Mouse (Mus musculus) heart, adult 2 months (tissue): ENCODE measurements around the gene Sidt2. TPM values are rescaled to one million over a fixed set of nuclear protein-coding genes. Genes with fewer than 3 reads are reported as not detected.
A peak's percentile ranks its signal among the peaks of the same experiment; 100 is the strongest.

Experiments
- DNase-seq, 2 experiments: peaks; one replicate each; pipeline ENCODE4 v3.0.0; 2021
- H3K27ac ChIP-seq: fragments of 200-600 bp; 2 replicates; pipeline ENCODE4 v1.8.1; 2022
- H3K27me3 ChIP-seq: fragments of 200-500 bp; 2 replicates; pipeline ENCODE4 v1.6.1; 2012; ENCODE audit warnings: mild to moderate bottlenecking, low read length, inconsistent platforms, mixed read lengths; ENCODE audit not compliant: control insufficient read depth, insufficient read depth
- H3K36me3 ChIP-seq: fragments of 200-500 bp; 2 replicates; pipeline ENCODE4 v1.6.1; 2012; ENCODE audit warnings: low read length, inconsistent platforms; ENCODE audit not compliant: control insufficient read depth, insufficient read depth
- H3K4me1 ChIP-seq: fragments of 200-500 bp; 2 replicates; pipeline ENCODE4 v1.6.1; 2011; ENCODE audit warnings: low read length; ENCODE audit not compliant: control insufficient read depth, insufficient read depth
- H3K4me3 ChIP-seq: fragments of 200-600 bp; 2 replicates; pipeline ENCODE4 v1.8.1; 2022
- H3K79me2 ChIP-seq: fragments of 200-500 bp; replicated peaks from 2 replicates; pipeline ENCODE4 v1.6.1; 2012; ENCODE audit warnings: mild to moderate bottlenecking, inconsistent platforms, low read length, moderate library complexity, mixed read lengths; ENCODE audit not compliant: control insufficient read depth, insufficient read depth
- H3K9ac ChIP-seq: fragments of 200-500 bp; 2 replicates; pipeline ENCODE4 v1.6.1; 2012; ENCODE audit warnings: low read depth, mild to moderate bottlenecking, control low read depth, inconsistent platforms, low read length, mixed read lengths
- CTCF ChIP-seq: fragments of 200-600 bp; IDR thresholded peaks from 2 replicates; pipeline ENCODE4 v1.8.1; 2022; ENCODE audit warnings: antibody characterized with exemption, mild to moderate bottlenecking, moderate library complexity
- EP300 ChIP-seq: fragments of 200-500 bp; IDR thresholded peaks from 2 replicates; pipeline ENCODE4 v1.6.1; 2011; ENCODE audit warnings: low read depth, low read length, control low read depth; ENCODE audit not compliant: insufficient read depth
- POLR2A ChIP-seq: fragments of 200-500 bp; IDR thresholded peaks from 2 replicates; pipeline ENCODE4 v1.6.1; 2011; ENCODE audit warnings: mild to moderate bottlenecking, low read depth, low read length, control low read depth; ENCODE audit not compliant: insufficient read depth
- WGBS: fragments of 180-500 bp; shearing (Covaris S2); methylation state at CpG from one replicate; pipeline ENCODE4 v1.1.7; 2018; 5-methylcytosine and 5-hydroxymethylcytosine counted together
- intact Hi-C: fragments of 180-260 bp; cut with DNase I; formaldehyde crosslinking; loops from one replicate; pipeline ENCODE4 v1.15.1; 2025
- polyA plus RNA-seq: library from polyadenylated mRNA; depleted of rRNA; stranded (reverse); fragments of >200 nt; gene quantifications from 2 replicates; pipeline ENCODE4 v1.2.3, GENCODE M21; 2012
- total RNA-seq, 2 experiments: library from RNA; stranded (reverse); gene quantifications; 2 replicates each; pipeline ENCODE4 v1.2.3; 2021

The Sidt2 gene
- total and polyA plus RNA-seq, 3 experiments, result 71.6 to 216 (median 81.7) TPM

- Histone ChIP-seq H3K27ac (no peak overlapping the region), H3K36me3 (peaks cover 5% of the 10 kb centered on the region), H3K4me3 (no peak overlapping the region), H3K79me2 (0 out of 2 replicates have a peak, but pooled peaks cover 1% of the 10 kb centered on the region), H3K4me1 (peaks cover 8% of the 10 kb centered on the region), H3K9ac (no peak overlapping the region), H3K27me3 (no peaks in the 10 kb centered on the region)
- WGBS, result 76% methylated on average over 6 of the region's 6 CpGs
- no peak for DNase-seq
- TF ChIP-seq POLR2A, result no peak
- TF ChIP-seq EP300, result no peak
- intact Hi-C loops, result no loop called here
These were observed 8.5 kb upstream of the Sidt2 start for GRCm38 (mm10) chr9:45963577-45963976.

GRCm38 (mm10) chr9:45961855-45962254 lies 6.8 kb upstream of the Sidt2 start:
- DNase-seq, result peak in 1 of 2 experiments; percentile 48
- Histone ChIP-seq H3K27me3 (no peaks in the 10 kb centered on the region), H3K9ac (no peak overlapping the region), H3K4me3 (no peak overlapping the region), H3K27ac (no peak overlapping the region), H3K36me3 (peaks cover 5% of the 10 kb centered on the region), H3K4me1 (peaks cover 9% of the 10 kb centered on the region), H3K79me2 (no peaks in the 10 kb centered on the region)
- 49% methylated on average over 2 of the region's 2 CpGs for WGBS
- no peak for TF ChIP-seq EP300
- intact Hi-C loops, result no loop called here

- TF ChIP-seq POLR2A (no peak), EP300 (no peak), CTCF (no peak)
- Histone ChIP-seq H3K9ac (no peak overlapping the region), H3K27me3 (no peaks in the 10 kb centered on the region), H3K27ac (no peak overlapping the region), H3K36me3 (peaks cover 5% of the 10 kb centered on the region), H3K4me1 (peaks cover 9% of the 10 kb centered on the region), H3K4me3 (no peak overlapping the region), H3K79me2 (no peaks in the 10 kb centered on the region)
- intact Hi-C loops, result no loop called here
- DNase-seq, result no peak
- 63% methylated on average over 7 of the region's 7 CpGs for WGBS
These were observed 4.6 kb upstream of the Sidt2 start for GRCm38 (mm10) chr9:45959661-45960060.

DNA sequence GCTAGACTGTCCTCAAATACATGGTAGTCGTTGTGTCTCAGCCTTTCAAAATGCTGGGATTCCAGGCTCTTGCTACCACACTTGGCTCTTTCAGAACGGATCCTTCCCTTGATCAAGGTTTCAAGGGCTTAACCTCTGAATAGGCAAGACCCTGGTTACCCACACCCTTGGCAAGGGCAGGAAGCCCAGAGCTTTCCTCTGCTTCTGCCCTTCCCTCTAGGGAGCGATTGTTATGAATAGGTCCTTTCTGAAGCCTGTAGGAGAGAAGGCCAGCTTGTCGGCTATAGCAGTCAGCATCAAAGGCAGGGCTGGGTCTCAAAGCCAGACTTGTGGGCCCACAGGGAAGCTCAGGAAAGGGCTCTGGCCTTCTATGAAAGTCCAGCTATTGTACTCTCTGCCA lies 3.8 kb upstream of the Sidt2 start:
- Histone ChIP-seq H3K9ac (no peak overlapping the region), H3K79me2 (no peaks in the 10 kb centered on the region), H3K27ac (peak overlapping the region; percentile 47), H3K4me1 (peaks cover 9% of the 10 kb centered on the region), H3K4me3 (no peak overlapping the region), H3K27me3 (no peaks in the 10 kb centered on the region), H3K36me3 (peaks cover 4% of the 10 kb centered on the region)
- intact Hi-C loops, result no loop called here
- 42% methylated on average over 4 of the region's 4 CpGs for WGBS
- TF ChIP-seq EP300, result no peak
- no peak for TF ChIP-seq POLR2A
- no peak for TF ChIP-seq CTCF
- DNase-seq, result no peak

- no peaks in the 10 kb centered on the region for H3K27me3 ChIP-seq
- H3K36me3 ChIP-seq, result peaks cover 3% of the 10 kb centered on the region
- peak overlapping the region; percentile 47 for H3K27ac ChIP-seq
- whole genome bisulfite sequencing, result 38% methylated on average over 7 of the region's 7 CpGs
- H3K9ac ChIP-seq, result no peak overlapping the region
- no peak for DNase-seq
- H3K79me2 ChIP-seq, result no peaks in the 10 kb centered on the region
- TF ChIP-seq POLR2A, result no peak
- no peak for TF ChIP-seq EP300
- no peak for TF ChIP-seq CTCF
- peaks cover 12% of the 10 kb centered on the region for H3K4me1 ChIP-seq
- intact Hi-C loops, result no loop called here
- no peak overlapping the region for H3K4me3 ChIP-seq
These were observed 3.1 kb upstream of the Sidt2 start for GRCm38 (mm10) chr9:45958023-45958670.

- Histone ChIP-seq H3K27me3 (no peaks in the 10 kb centered on the region), H3K9ac (peak overlapping the region; percentile 97), H3K4me3 (peak overlapping the region; percentile 72), H3K79me2 (peaks cover 2% of the 10 kb centered on the region; the same call in 1 of the 2 replicates), H3K36me3 (no peaks in the 10 kb centered on the region; the same call in 1 of the 2 replicates), H3K4me1 (peaks cover 9% of the 10 kb centered on the region), H3K27ac (peak overlapping the region; percentile 95)
- TF ChIP-seq EP300 (0 out of 2 replicates have a peak, but pooled peaks have one; percentile 7), POLR2A (no peak)
- DNase-seq, result no peak
- intact Hi-C loops, result loop anchor here (1.0 kb wide), 2 partner anchors 30 to 47 kb away; no protein-coding TSS in a partner anchor
- under 1% methylated on average over 63 of the region's 63 CpGs for WGBS
These were observed 558 bp downstream of the Sidt2 start for GRCm38 (mm10) chr9:45954294-45955106.
